Comparison of ENCODE assay signal across 27 mouse cellular contexts in genomic region chr11:69534990-69535389, GRCm38 (mm10). TPM values are rescaled to one million over a fixed set of nuclear protein-coding genes. Genes with fewer than 3 reads are reported as not detected.
DNase-seq lines count a peak whose midpoint lies in the region; ATAC-seq and TF ChIP-seq lines count a peak whose summit lies in the region.
"Had no signal": no experiment of that assay in that cellular context is flagged by ENCODE, and none has a peak within 500 bp of the region (broad histone marks: within the 10 kb centered on the region; RNA-seq: fewer than 3 reads in every experiment).

No protein-coding gene starts in this region.

- no peaks in the 10 kb centered on the region for H3K27me3 ChIP-seq in midbrain, postnatal 0 days (ENCODE audit: insufficient read depth, low read length)
- no peaks in the 10 kb centered on the region for H3K27me3 ChIP-seq in midbrain, embryonic 14.5 days (ENCODE audit: control insufficient read depth, insufficient read depth, low read length)
- H3K27me3 ChIP-seq in stomach, postnatal 0 days (ENCODE audit: control insufficient read depth, insufficient read depth, low read length), result no peaks in the 10 kb centered on the region
- H3K27me3 ChIP-seq: forebrain, embryonic 13.5 days; limb, embryonic 12.5 days had no signal

- in situ Hi-C loops in ES-E14 (cut with MboI; ENCODE audit: low sequenced_read_pairs in 2 of 2, unreplicated experiment in 2 of 2), result no loop called here

- no peak overlapping the region for H3K9ac ChIP-seq in midbrain, postnatal 0 days (replicated peaks; ENCODE audit: low read length, poor library complexity, severe bottlenecking)
- H3K9ac ChIP-seq in midbrain, embryonic 14.5 days (replicated peaks; ENCODE audit: low read length), result no peak overlapping the region
- no peak overlapping the region for H3K9ac ChIP-seq in ES-E14 (ENCODE audit: insufficient read depth, low read depth, low read length, poor library complexity, severe bottlenecking)
- H3K9ac ChIP-seq in stomach, postnatal 0 days (ENCODE audit: low read length), result no peak overlapping the region
- H3K9ac ChIP-seq: forebrain, embryonic 13.5 days; heart, embryonic 13.5 days; limb, embryonic 12.5 days; liver, embryonic 13.5 days had no signal

- no peaks in the 10 kb centered on the region for H3K9me3 ChIP-seq in midbrain, postnatal 0 days (ENCODE audit: low read length)
- H3K9me3 ChIP-seq in midbrain, embryonic 14.5 days (ENCODE audit: control insufficient read depth, low read length), result no peaks in the 10 kb centered on the region
- no peaks in the 10 kb centered on the region for H3K9me3 ChIP-seq in ES-E14 (ENCODE audit: control insufficient read depth, insufficient read depth, low read depth, low read length)
- H3K9me3 ChIP-seq in stomach, postnatal 0 days (ENCODE audit: control insufficient read depth, low read length), result no peaks in the 10 kb centered on the region
- H3K9me3 ChIP-seq: forebrain, embryonic 13.5 days; heart, embryonic 13.5 days; limb, embryonic 12.5 days; liver, embryonic 13.5 days had no signal

- H3K36me3 ChIP-seq in midbrain, postnatal 0 days (ENCODE audit: insufficient read depth, low read length), result no peaks in the 10 kb centered on the region
- H3K36me3 ChIP-seq in midbrain, embryonic 14.5 days (ENCODE audit: control insufficient read depth, insufficient read depth, low read length), result no peaks in the 10 kb centered on the region
- no peaks in the 10 kb centered on the region for H3K36me3 ChIP-seq in ES-E14 (ENCODE audit: control insufficient read depth, insufficient read depth, low read length, poor library complexity, severe bottlenecking)
- H3K36me3 ChIP-seq in stomach, postnatal 0 days (ENCODE audit: control insufficient read depth, insufficient read depth, low read length), result no peaks in the 10 kb centered on the region
- H3K36me3 ChIP-seq: heart, embryonic 13.5 days; limb, embryonic 12.5 days; liver, embryonic 13.5 days had no signal

- H3K4me2 ChIP-seq in midbrain, postnatal 0 days (ENCODE audit: low read depth, low read length, poor library complexity, severe bottlenecking), result no peak overlapping the region
- H3K4me2 ChIP-seq in midbrain, embryonic 14.5 days (ENCODE audit: low read length), result no peak overlapping the region
- no peak overlapping the region for H3K4me2 ChIP-seq in stomach, postnatal 0 days (replicated peaks; ENCODE audit: low read depth)
- H3K4me2 ChIP-seq: forebrain, embryonic 13.5 days; heart, embryonic 13.5 days; limb, embryonic 12.5 days; liver, embryonic 13.5 days; midbrain, embryonic 11.5 days had no signal

- DNase-seq in layer of hippocampus, adult 2 months (ENCODE audit: low spot score in 2 of 2), result no peak
- no peak for DNase-seq in layer of hippocampus, postnatal 36 days
- DNase-seq in midbrain, postnatal 0 days (ENCODE audit: low spot score), result no peak
- no peak for DNase-seq in midbrain, embryonic 14.5 days
- DNase-seq in ES-E14 (ENCODE audit: low read depth, low spot score), result no peak
- no peak for DNase-seq in stomach, postnatal 0 days (ENCODE audit: low spot score)
- DNase-seq in cerebellum, postnatal 25 days, result no peak
- no peak for DNase-seq in embryo, embryonic 10 days (ENCODE audit: low spot score)
- DNase-seq: adrenal gland, adult 2 months; cerebellum, adult 18-20 months; cerebellum, postnatal 14 days; gastrocnemius, postnatal 10 days; heart, postnatal 14 days; kidney, adult 18-20 months; liver, embryonic 13.5 days; lung, postnatal 10 days; right cerebral cortex, postnatal 14 days; spleen, adult 18-20 months; thymus, postnatal 14 days had no signal

- ATAC-seq in midbrain, postnatal 0 days (ENCODE audit: low FRiP score), result no peak
- ATAC-seq in midbrain, embryonic 14.5 days (ENCODE audit: low FRiP score, low TSS enrichment), result no peak
- no peak for ATAC-seq in stomach, postnatal 0 days (ENCODE audit: low FRiP score, low TSS enrichment)
- ATAC-seq: forebrain, embryonic 13.5 days; hindbrain, postnatal 0 days had no signal

- H3K27ac ChIP-seq in layer of hippocampus, adult 2 months, result no peak overlapping the region
- H3K27ac ChIP-seq in midbrain, postnatal 0 days (ENCODE audit: low read depth, low read length), result no peak overlapping the region
- no peak overlapping the region for H3K27ac ChIP-seq in midbrain, embryonic 14.5 days (replicated peaks; ENCODE audit: low read depth, low read length)
- H3K27ac ChIP-seq in ES-E14 (ENCODE audit: insufficient read depth, low read depth, low read length, poor library complexity, severe bottlenecking), result no peak overlapping the region
- H3K27ac ChIP-seq in stomach, postnatal 0 days (replicated peaks), result no peak overlapping the region
- H3K27ac ChIP-seq: forebrain, embryonic 13.5 days; heart, embryonic 13.5 days; hindbrain, postnatal 0 days; limb, embryonic 12.5 days; liver, embryonic 13.5 days had no signal

- whole genome bisulfite sequencing in midbrain, postnatal 0 days, result 70% methylated on average over 1 of the region's 1 CpGs
- 64% methylated on average over 1 of the region's 1 CpGs for WGBS in midbrain, embryonic 14.5 days
- 64% methylated on average over 1 of the region's 1 CpGs for WGBS in stomach, postnatal 0 days

- no peak for TF ChIP-seq EP300 in stomach, postnatal 0 days (optimal IDR thresholded peaks at IDR 0.05)

- no peak overlapping the region for H3K4me3 ChIP-seq in layer of hippocampus, adult 2 months
- H3K4me3 ChIP-seq in midbrain, postnatal 0 days (ENCODE audit: low read depth, low read length), result no peak overlapping the region
- H3K4me3 ChIP-seq in midbrain, embryonic 14.5 days (replicated peaks; ENCODE audit: low read depth, low read length), result no peak overlapping the region
- no peak overlapping the region for H3K4me3 ChIP-seq in ES-E14 (ENCODE audit: insufficient read depth in 1 of 2, low read depth in 1 of 2, low read length in 2 of 2, poor library complexity in 1 of 2, severe bottlenecking in 1 of 2)
- H3K4me3 ChIP-seq in stomach, postnatal 0 days (ENCODE audit: low read depth, low read length), result no peak overlapping the region
- H3K4me3 ChIP-seq: forebrain, embryonic 13.5 days; heart, embryonic 13.5 days; limb, embryonic 12.5 days; liver, embryonic 13.5 days had no signal

- no peaks in the 10 kb centered on the region for H3K4me1 ChIP-seq in midbrain, postnatal 0 days (ENCODE audit: insufficient read depth, low read length)
- no peaks in the 10 kb centered on the region for H3K4me1 ChIP-seq in midbrain, embryonic 14.5 days (ENCODE audit: control insufficient read depth, insufficient read depth, low read length)
- H3K4me1 ChIP-seq in ES-E14 (ENCODE audit: control insufficient read depth in 2 of 2, insufficient read depth in 2 of 2, low read length in 2 of 2, poor library complexity in 1 of 2), result peaks cover 0 to 2% of the 10 kb centered on the region in 2 experiments; a peak in 1 of 4 replicates
- H3K4me1 ChIP-seq in stomach, postnatal 0 days (replicated peaks; ENCODE audit: control insufficient read depth, insufficient read depth), result no peaks in the 10 kb centered on the region
- H3K4me1 ChIP-seq: forebrain, embryonic 13.5 days; heart, embryonic 13.5 days had no signal

- TF ChIP-seq CTCF in layer of hippocampus, adult 2 months (conservative IDR thresholded peaks at IDR 0.05), result peak; percentile 67
- TF ChIP-seq CTCF in midbrain, postnatal 0 days (IDR thresholded peaks at IDR 0.05), result peak; percentile 39
- TF ChIP-seq CTCF in stomach, postnatal 0 days (IDR thresholded peaks at IDR 0.05; ENCODE audit: low read depth), result peak; percentile 54

TF ChIP-seq in ES-E14, 5 proteins besides CTCF, POLR2A, EP300 and RAD21:
- TF ChIP-seq HCFC1 (IDR thresholded peaks at IDR 0.05; ENCODE audit: borderline replicate concordance, insufficient read depth, low read length) (no peak), ZC3H11A (IDR thresholded peaks at IDR 0.05; ENCODE audit: borderline replicate concordance, low read depth, low read length) (no peak), CHD2 (IDR thresholded peaks at IDR 0.05; ENCODE audit: low read depth, low read length) (no peak), ZNF384 (IDR thresholded peaks at IDR 0.05; ENCODE audit: low read depth, low read length) (0 out of 2 replicates have a peak, but pooled peaks have one; percentile 40), MAFK (IDR thresholded peaks at IDR 0.05; ENCODE audit: insufficient read depth, low read depth, low read length) (no peak)
TF ChIP-seq in ES-E14: peak in this region for 1.

RNA-seq across cellular contexts. Expression of gene Dnah2, which starts 13.9 kb away (rescaled TPM):
- 1 to 10 TPM; 4.6 to 5.2 TPM for total RNA-seq in layer of hippocampus, adult 2 months (2021)
- total RNA-seq in layer of hippocampus, postnatal 36 days (2021), result 1 to 10 TPM; 5.4 to 5.9 TPM
- 9.5 and 12.5 TPM in 2 replicates for total RNA-seq in midbrain, postnatal 0 days (2014; rRNA removed)
- polyA plus RNA-seq in midbrain, postnatal 0 days (2015; fragmentation: Nextera tagmentation; extraction: Ambion mirVana), result 3.9 and 4.1 TPM in 2 replicates
- 4.8 and 5.7 TPM in 2 replicates for polyA plus RNA-seq in midbrain, embryonic 14.5 days (2014; fragmentation: Nextera tagmentation; extraction: Ambion mirVana)
- 0.98 and 2.5 TPM in 2 replicates for total RNA-seq in ES-E14 (2012; rRNA removed)
- polyA plus RNA-seq in stomach, postnatal 0 days (2015; fragmentation: Nextera tagmentation; extraction: Ambion mirVana), result 0.38 and 0.39 TPM in 2 replicates
- total RNA-seq: megakaryocyte progenitor cell, adult 5-6 weeks had no signal

RNA-seq across cellular contexts. Expression of gene Efnb3, which starts 25.0 kb away (rescaled TPM):
- 100 to 1,000 TPM; 113 to 116 TPM for total RNA-seq in layer of hippocampus, adult 2 months (2021)
- total RNA-seq in layer of hippocampus, postnatal 36 days (2021), result 100 to 1,000 TPM; 120 to 121 TPM
- total RNA-seq in midbrain, postnatal 0 days (2014; rRNA removed), result 145 and 155 TPM in 2 replicates
- polyA plus RNA-seq in midbrain, postnatal 0 days (2015; fragmentation: Nextera tagmentation; extraction: Ambion mirVana), result 151 and 166 TPM in 2 replicates
- 40.7 and 109 TPM in 2 replicates for polyA plus RNA-seq in midbrain, embryonic 14.5 days (2014; fragmentation: Nextera tagmentation; extraction: Ambion mirVana)
- 3.1 and 3.2 TPM in 2 replicates for total RNA-seq in ES-E14 (2012; rRNA removed)
- polyA plus RNA-seq in stomach, postnatal 0 days (2015; fragmentation: Nextera tagmentation; extraction: Ambion mirVana), result 3.9 and 4.4 TPM in 2 replicates
- total RNA-seq: granulocyte monocyte progenitor cell, adult 5-6 weeks; monocyte, adult 5-6 weeks had no signal

RNA-seq across cellular contexts. Expression of gene Wrap53, which starts 45.1 kb away (rescaled TPM):
- total RNA-seq in layer of hippocampus, adult 2 months (2021), result 10 to 100 TPM; 12.0 to 14.3 TPM
- 10 to 100 TPM; 11.8 to 14.3 TPM for total RNA-seq in layer of hippocampus, postnatal 36 days (2021)
- total RNA-seq in midbrain, postnatal 0 days (2014; rRNA removed), result 15.7 and 16.8 TPM in 2 replicates
- polyA plus RNA-seq in midbrain, postnatal 0 days (2015; fragmentation: Nextera tagmentation; extraction: Ambion mirVana), result 12.6 and 14.2 TPM in 2 replicates
- polyA plus RNA-seq in midbrain, embryonic 14.5 days (2014; fragmentation: Nextera tagmentation; extraction: Ambion mirVana), result 22.5 and 22.7 TPM in 2 replicates
- 30.7 and 33.0 TPM in 2 replicates for total RNA-seq in ES-E14 (2012; rRNA removed)
- polyA plus RNA-seq in stomach, postnatal 0 days (2015; fragmentation: Nextera tagmentation; extraction: Ambion mirVana), result 8.7 and 9.0 TPM in 2 replicates

RNA-seq across cellular contexts. Expression of gene Trp53, which starts 45.2 kb away (rescaled TPM):
- 10 to 100 TPM; 28.5 to 32.3 TPM for total RNA-seq in layer of hippocampus, adult 2 months (2021)
- 10 to 100 TPM; 25.4 to 27.4 TPM for total RNA-seq in layer of hippocampus, postnatal 36 days (2021)
- 29.5 and 34.5 TPM in 2 replicates for total RNA-seq in midbrain, postnatal 0 days (2014; rRNA removed)
- 30.3 and 31.9 TPM in 2 replicates for polyA plus RNA-seq in midbrain, postnatal 0 days (2015; fragmentation: Nextera tagmentation; extraction: Ambion mirVana)
- polyA plus RNA-seq in midbrain, embryonic 14.5 days (2014; fragmentation: Nextera tagmentation; extraction: Ambion mirVana), result 66.1 and 69.2 TPM in 2 replicates
- 98.0 and 105 TPM in 2 replicates for total RNA-seq in ES-E14 (2012; rRNA removed)
- polyA plus RNA-seq in stomach, postnatal 0 days (2015; fragmentation: Nextera tagmentation; extraction: Ambion mirVana), result 45.0 and 51.4 TPM in 2 replicates

Comparison
In these comparisons a context has a peak if more than half of its experiments do, and no peak if none do; other contexts are left out.
1. RNA of gene Efnb3, which starts 25.0 kb away (total RNA-seq): 145 to 155 TPM in midbrain, postnatal 0 days, 120 to 121 TPM in layer of hippocampus, postnatal 36 days and 113 to 116 TPM in layer of hippocampus, adult 2 months; 3.1 to 3.2 TPM in ES-E14; every median in the first group is over 10 times any median in the second.
2. Peak in every context shown above with its lines, with median percentiles within 50 percentile points of each other: CTCF ChIP-seq.